Mouse (Mus musculus) frontal cortex, adult 2 months (tissue): ENCODE results near the gene Tmem125. TPM values are rescaled to one million over a fixed set of nuclear protein-coding genes. Genes with fewer than 3 reads are reported as not detected.
"Not testable (repeated sequence)": the region's sequence is repeated elsewhere in the genome, so short reads cannot be mapped to it uniquely, and the experiment has no call there.

Experiments
- DNase-seq, 2 experiments: peaks; one replicate each; pipeline ENCODE4 v3.0.0; 2022; ENCODE audit warnings: low spot score in 1 of 2; ENCODE audit errors: extremely low spot score in 1 of 2
- polyA plus RNA-seq: library from polyadenylated mRNA; depleted of rRNA; stranded (reverse); fragments of >200 nt; gene quantifications from 2 replicates; pipeline ENCODE4 v1.2.3, GENCODE M21; 2012; rRNA removed

The Tmem125 gene
- 10.0 and 12.3 TPM in 2 replicates for polyA plus RNA-seq

DNA sequence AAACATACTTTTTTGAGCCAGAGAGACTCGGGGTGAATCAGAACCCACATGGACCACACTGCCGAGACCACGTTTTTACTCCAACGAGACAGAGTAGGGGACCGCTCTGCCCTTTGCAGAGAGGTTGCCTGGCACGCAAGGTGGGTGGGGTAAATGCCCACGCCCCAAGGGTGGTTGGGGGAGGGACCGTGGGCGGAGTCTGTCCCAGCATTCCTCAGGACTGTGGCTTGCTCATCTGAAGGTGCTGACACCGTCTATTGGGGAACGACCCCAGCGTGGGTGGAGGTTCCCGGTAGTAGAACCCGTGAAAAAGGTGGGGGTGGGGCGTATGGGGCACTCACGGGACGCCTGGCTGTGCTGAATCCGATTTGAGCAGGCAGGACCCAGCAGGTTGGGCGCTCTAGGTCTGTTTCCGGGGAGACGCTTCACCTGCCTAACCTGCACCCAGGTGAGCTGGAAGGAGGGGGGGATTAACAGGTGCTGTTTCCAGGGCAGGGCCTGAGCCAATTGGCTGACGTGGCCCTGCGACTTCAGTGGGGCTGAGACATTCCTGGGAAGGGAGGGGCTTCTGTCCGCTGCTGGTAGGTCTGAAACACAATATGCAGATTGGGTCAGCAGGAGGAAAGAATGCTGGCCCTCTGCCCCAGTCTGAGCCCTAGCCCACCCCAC lies at the start of gene Tmem125:
TSS of gene Tmem125 (minus strand) at position 453 of the 669 bp plus-strand sequence.
- peak in 1 of 2 experiments; percentile 33 for DNase-seq

DNA sequence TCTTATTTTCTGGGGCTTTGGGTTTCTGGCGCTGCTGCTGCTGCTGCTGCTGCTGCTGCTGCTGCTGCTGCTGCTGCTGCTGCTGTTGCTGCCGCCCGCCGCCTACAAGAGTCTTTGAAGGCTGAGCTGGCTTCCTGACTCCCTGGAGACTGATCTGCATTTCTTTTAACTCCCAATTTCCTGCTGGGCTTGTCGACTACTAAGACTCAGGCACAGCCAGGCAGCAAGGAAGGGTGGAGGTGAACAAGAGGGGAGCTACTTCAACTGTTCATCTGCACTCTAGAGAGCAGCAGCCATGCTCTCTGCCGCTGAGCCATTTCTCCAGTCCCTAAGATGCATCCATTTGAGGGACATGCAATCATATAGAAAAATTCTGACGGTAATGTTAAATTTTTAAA lies 45.9 kb upstream of the Tmem125 start:
- DNase-seq = no peak

DNA sequence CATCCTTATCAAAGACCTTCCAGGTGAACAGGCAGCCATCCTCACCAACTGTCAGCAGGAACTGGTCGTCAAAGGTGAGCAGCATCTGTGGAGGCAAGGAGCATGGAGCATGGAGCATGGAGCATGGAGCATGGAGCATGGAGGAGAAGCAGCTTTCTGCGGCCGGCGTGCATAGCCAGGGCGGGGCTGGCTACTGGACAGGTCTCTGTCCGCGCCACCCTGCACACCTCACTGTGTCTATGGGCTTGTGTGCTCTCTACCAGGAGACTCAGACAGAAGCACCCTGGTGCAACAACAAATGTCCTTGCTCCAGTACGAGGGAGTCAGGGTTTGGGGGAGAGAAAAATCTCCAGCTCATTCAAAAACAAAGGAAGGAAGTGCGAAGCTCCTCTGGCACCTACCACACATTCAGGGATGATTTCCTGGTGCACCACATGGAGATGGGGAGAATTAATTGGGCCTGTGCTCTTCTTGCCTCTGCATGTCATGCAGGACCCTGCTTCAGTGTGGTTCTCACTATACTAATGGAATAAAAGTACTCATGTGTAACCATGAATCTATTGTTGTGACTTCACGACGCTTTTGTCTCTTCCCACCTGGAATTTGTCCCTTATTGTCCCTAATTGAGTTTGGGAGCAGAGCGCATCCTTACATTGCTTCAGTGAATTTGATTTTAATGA lies 45.3 kb upstream of the Tmem125 start:
- no peak for DNase-seq

DNA sequence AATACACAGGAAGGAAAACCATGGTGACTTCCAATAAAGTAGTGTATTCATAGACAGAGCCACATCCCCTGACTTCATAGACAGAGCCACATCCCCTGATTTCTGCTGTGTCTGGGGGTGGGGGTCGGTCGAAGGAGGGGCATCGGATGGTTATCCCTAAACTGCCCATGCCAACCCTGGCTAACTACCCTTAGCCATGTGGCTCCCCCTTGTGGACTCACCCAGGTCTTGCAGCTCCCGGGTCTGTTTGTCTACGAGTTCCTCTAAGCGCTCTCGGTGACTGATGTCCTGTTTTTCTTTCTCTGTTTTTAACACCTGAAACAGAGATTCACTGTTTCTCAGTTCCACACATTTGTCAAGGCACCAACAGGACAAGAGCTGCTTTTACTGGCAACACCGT lies 38.8 kb upstream of the Tmem125 start:
- no peak for DNase-seq

DNA sequence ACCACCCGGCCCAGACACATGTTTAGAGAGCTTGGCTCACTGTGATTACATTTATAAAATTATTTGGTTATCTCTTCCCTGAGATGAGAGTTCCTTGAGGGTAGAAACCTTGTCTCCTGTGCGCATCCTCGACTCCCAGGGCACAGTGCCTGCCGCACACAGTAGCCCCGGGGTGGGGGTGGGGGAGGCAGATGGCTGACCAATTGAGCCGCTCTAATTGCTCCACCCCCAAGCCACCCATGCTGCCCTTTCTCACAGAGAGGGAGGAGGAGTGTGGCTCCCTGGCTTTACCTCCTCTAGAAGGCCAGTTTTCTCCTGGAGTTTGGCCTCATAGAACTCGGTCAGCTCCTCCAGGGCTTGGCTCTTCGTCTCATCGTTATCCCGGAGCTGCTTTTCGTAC lies 37.7 kb upstream of the Tmem125 start:
- no peak for DNase-seq

DNA sequence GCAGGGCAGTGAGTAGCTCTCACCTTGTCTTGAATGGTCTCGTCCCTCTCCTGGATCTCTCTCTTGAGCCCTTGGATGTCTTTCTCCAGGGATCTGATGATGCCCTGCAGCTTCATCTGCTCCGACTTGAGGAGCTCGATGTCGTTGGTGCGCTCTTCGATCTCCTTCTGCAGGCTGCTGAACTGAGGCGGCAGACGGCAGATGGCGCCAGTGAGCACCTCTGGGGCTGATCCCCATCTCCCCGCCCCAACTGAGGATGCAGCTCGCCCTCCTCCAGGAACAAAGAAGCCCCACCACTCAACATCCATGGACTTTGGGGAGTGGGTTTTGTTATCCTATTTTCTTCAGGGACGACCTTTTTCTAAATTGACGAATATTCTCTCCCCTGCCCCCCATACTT lies 35.5 kb upstream of the Tmem125 start:
- DNase-seq = peak in 1 of 2 experiments; percentile 61

DNA sequence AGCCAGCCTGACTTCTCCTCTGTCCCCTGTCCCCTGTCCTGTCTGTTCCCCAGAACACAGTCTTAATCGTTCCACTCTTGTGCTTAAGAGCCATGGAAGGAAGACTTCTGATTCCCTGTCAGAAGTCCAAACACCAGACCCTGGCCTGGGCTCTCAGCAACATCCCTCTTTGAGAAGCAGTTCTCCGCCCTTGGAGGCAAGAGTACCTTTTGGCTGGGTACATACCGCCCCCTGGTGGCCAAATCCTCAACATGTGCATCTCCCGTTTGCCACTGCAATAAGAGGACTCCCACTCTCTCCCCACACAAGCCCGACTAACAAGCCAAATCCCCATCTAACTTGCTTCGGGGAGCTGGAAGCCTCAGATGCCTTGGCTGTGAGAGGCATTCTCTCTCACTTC lies 32.3 kb upstream of the Tmem125 start:
- DNase-seq = peak; percentile 74 to 97

DNA sequence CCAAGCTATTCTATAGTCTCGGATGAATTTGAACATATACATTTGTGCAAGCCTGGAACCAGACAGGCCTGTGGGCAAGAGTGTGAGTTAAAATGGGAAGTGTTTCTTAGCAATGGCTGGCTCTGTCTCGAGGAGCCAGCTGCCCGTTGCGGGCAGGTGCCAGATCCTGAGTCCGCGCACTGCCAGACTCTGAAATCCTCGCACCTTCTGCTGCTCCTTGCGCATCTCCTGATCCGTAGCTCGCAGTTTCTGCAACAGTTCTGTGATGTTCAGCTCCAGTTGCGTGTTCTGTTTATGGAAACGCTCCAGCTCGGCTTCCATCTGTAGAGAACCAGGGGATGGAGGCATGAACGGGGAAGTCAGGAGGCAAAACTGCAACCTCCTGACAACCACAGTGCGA lies 27.6 kb upstream of the Tmem125 start:
- peak; percentile 61 to 81 for DNase-seq

DNA sequence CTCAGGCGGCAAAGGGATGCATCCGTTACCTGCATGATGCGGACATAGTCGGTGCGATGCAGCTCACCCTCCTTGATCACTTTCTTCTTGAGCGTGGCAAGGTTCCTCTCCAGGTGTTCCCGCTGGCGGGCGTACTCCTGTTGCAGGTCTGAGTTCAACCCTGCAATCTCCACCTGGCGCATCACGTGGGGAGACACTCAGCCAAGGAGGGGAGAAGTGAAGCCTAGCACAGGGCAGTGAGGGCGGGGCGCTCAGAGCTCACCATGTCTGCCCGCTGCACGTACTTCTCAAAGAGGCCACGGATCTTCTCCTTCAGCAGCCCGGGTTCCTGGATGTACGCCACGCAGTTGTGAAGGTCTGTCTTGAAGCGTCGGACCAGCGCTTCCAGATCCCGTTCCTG lies 25.5 kb upstream of the Tmem125 start:
- DNase-seq = no peak

DNA sequence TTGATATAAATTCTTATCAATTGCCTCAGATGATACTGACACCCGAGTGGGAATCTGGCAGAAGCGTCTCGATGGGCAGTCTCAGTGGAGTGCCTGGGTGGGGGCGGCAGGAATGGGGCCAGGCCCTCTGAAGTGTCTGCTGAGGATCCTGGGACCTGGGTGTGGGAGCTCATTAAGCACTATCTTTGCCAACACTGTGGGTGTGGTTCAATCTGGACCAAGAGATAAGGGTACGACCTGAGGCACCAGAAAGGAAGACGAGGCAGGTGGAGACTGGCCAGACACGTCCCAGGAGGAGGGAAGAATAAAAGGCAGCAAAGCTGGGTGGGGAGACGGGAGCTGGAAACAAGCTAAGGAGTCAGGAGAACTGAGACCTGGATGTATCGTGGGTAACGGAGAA lies 24.9 kb upstream of the Tmem125 start:
- no peak for DNase-seq

DNA sequence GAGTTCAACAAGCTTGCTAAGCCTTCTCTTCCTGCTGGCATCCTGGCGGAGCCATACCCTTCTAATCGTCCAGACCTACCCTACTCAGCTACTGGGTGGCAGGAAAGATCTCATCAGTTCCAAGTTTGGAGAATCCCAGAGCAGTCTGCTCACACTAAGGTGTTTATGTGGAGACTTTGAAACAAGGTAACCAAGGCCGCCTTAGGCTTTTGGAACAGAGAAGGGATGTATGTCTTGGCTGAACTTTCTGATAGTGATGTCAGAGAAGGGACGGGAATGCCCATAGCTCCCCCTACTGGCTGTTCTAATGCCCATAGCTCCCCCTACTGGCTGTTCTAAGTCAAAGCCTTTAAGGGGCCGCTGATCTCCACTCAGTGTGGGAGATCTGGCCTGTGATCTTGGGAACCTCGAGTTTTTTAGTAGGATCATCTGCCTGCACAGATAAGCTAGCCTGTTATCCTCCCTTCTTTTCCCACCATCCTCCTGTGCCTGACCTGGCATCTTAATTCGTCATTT lies 22.4 kb upstream of the Tmem125 start:
- DNase-seq = peak in 1 of 2 experiments; percentile 83

DNA sequence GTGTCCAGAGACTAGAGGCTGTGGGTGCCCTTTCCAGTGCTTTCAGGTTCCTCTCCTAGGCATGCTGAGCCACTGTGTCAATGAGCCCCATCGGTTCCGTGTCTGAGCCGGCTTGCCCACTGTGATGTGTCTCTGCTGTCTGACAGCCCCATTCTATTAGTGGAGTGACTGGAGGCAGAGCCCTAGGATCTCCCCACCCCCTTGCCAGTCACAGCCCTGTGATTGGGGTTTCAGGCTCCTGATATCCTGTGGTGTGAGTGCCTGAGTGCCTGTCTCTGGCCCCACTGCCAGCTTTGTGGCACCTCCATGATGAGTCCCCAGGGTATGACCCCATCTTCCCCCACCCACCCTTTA lies 21.1 kb upstream of the Tmem125 start:
- DNase-seq = no peak

DNA sequence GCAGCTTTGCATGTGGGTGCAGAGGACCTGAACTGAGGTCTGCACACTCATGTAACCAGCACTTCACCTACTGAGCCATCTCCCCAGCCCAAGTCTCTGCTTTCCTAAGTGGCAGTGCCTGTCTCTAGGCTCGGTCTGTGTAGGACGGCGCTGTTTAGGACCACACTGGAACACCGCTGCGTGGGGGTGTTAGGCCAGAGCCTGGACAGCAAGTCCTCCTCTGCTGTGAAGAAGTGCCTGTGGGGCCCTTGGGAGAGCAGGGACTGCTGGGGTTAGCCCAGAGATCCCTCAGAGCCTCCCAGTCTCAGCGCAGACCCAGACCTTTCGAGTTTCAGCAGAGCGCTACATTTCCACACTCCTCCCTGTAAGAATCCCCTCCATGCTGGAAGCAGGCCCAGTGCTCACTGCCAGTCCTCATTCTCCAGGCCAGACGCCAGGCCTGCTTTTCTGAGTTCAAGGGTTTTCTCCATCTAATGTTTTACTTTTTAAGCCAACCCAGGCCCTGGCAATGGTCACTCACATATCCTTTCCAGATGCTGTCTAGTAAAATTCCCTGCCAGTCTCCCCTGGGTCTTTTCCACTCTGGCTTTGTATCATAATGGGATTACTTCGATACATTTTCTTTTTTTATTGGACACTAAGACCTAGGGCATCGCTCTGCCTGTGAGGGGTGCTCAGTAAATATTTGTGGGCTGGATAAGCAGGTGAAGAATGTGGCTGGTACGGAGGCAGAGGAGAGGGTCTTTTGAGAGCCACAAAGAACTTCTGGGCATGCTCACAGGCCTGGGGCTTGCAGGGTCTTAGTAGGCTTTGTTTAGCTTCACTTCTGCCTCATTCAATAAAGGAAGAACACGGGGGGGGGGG lies 20.4 kb upstream of the Tmem125 start:
- no peak for DNase-seq

DNA sequence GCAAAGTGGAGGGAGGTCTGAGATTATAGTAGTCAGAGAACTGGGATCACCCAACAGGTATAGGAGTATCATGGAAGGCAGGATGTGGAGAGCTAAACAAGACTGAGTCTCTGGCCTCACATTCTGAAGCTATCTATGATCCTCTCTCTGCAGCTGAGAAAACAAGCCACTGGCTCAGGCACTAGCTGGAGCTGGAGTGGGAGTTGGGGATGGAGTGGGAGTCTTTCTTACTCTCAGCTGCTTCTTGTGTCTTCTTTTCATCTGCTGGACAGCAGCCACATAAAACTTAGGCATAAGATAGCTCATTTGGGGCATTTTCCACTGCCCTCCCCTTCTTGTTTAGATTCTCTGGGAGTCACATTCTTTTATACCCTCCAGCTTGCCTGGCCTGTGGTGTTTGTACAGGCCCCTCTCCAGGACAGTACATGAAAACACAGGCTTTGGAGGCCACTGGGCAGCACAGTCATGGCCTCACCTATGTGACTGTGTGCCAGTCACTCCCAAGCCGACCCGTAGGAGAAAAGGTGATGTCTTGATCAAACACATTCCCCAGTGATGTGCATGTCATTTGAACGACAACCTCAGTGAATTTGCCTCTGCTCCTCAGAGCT lies 9.3 kb upstream of the Tmem125 start:
- peak in 1 of 2 experiments; percentile 52 for DNase-seq

DNA sequence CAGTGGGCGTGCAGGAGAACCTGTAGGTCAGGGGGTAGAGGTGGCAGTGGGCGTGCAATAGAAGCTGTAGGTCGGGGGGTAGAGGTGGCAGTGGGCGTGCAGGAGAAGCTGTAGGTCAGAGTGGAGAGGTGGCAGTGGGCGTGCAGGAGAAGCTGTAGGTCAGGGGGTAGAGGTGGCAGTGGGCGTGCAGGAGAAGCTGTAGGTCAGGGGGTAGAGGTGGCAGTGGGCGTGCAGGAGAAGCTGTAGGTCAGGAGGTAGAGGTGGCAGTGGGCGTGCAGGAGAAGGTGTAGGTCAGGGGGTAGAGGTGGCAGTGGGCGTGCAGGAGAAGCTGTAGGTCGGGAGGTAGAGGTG lies 4.3 kb upstream of the Tmem125 start:
- not testable (repeated sequence) for DNase-seq

DNA sequence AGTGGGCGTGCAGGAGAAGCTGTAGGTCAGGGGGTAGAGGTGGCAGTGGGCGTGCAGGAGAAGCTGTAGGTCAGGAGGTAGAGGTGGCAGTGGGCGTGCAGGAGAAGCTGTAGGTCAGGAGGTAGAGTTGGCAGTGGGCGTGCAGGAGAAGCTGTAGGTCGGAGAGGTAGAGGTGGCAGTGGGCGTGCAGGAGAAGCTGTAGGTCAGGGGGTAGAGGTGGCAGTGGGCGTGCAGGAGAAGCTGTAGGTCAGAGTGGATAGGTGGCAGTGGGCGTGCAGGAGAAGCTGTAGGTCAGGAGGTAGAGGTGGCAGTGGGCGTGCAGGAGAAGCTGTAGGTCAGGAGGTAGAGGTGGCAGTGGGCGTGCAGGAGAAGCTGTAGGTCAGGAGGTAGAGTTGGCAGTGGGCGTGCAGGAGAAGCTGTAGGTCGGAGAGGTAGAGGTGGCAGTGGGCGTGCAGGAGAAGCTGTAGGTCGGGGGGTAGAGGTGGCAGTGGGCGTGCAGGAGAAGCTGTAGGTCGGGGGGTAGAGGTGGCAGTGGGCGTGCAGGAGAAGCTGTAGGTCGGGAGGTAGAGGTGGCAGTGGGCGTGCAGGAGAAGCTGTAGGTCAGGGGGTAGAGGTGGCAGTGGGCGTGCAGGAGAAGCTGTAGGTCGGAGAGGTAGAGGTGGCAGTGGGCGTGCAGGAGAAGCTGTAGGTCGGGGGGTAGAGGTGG lies 3.7 kb upstream of the Tmem125 start:
- peak in 1 of 2 experiments; percentile 62 for DNase-seq

DNA sequence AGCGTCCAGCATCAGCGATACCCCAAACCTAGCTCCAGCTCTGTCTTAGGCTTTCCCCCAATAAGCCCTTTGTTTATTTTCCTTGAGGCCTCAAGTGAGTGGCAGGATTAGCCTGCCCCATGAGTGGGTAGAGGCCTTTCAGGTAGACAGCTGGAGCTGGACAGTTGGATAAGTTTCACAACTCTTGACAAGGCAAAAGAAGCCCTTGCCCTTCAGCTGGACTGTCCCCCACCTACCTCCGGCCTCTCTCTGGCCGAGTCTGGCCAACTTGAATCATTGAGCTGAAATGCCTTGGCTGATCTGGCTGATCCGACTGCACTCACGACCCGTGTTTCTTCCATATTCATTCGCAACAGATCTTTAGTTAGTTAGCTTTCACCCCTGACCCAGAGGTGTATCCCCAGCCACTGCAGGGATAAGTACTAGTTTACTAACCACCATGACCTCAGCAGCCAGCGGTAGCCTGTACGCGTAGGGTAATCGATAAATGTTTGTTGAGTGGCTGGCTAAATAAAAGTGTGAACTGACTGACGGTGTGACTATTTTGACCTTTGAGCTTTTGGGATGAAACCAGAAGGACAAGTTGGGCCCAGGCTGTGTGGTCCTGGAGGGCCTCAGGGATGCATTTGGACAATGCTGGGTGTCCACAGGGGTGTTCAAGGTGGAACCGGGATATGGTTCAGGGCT lies 740 bp upstream of the Tmem125 start:
- no peak for DNase-seq

DNA sequence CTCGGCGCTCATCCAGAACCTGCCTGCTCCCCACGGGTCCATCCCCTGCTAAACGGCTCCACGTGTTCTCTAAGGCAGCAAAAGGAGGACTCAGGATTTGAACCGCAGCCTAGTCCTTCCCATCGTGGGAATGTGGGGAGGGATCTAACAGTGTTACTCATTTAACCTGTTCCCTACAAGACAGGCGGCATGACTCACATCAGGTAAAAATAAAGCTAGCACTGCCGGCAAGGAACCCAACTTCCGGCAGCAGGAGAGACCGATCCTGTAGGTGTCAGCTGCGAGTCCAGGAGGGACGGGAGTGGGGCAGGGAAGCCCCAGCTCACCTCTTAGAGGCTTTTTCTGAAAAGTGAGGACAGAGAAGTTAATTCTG lies 700 bp downstream of the Tmem125 start:
- peak in 1 of 2 experiments; percentile 68 for DNase-seq

DNA sequence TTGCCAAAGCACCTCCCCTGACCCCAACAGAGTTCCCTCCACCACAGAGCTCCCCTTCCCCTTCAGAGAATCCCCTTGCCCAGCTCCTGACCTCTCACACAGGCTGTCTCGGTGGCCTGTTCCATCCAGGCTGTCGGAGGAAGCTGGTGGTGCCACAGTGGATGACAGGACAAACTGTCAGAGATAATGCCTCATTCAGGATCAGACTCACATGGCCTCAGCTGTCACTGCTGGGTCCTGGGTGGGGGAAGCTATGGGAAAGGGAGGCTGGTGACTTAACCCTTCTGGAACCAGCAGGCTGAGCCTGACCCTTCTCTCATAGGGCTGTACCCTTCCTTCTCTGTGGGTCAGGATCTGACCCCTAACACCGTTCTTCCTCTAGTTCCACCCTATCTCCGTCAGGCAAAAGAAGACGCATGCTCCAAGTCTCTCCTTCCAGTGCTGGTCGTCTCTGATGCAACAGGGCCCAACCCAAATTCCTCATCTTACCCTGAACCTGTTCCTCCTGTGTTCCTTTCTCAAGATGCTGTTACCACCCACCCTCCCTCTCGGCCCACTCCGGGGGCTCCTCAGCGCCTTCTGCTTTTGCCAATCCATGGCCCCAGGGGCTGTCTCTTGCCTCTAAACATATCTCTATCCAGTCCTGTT lies 1.2 kb downstream of the Tmem125 start:
- no peak for DNase-seq
